Mouse (Mus musculus) urinary bladder, postnatal 36 days (tissue): ENCODE data around the gene Pcbp3.
"Not testable (repeated sequence)": the region's sequence is repeated elsewhere in the genome, so short reads cannot be mapped to it uniquely, and the experiment has no call there.

ENCODE experiments used
- DNase-seq, 2 experiments: peaks; one replicate each; pipeline ENCODE4 v3.0.0; 2022; ENCODE audit warnings: low spot score in 2 of 2, mixed read lengths in 1 of 2

Gene Pcbp3

DNA sequence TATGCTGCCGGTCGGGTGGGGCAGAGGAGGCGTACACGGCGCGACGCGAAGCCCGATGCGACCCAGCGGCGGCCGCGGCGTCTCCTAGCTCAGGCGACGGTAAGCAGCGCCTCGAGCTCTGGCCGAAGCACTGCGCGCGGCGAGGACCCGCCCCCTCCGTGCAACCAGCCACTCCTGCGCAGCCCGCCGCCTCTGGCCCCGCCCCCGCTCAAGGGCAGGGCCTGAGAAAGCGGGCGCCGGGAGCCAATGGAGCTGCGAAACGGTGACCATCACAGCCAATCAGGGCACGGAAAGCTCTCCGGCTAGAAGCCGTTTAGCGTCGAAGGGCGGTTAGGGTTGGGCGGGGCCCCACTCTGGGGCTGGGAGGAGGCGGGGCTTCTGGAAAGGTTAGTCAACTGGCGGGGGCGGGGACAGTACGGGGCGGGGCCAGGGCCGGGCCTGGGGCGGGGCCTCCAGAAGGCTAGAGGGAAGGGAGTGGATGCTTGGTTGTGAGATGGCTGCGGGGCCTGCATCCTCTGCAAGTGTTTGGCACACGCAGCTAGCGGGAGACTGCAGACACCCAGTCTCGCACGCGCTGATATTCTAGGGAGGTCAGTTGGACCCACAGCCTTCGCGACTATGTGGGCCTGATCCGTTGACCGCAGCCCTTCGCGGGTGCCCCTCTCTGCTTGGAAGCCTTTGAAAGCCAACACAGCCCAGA, at the start of gene Pcbp3:
Pcbp3 (minus strand) TSS at position 98 of the 700 bp plus-strand sequence.
- peak; percentile 94 to 97 for DNase-seq

DNA sequence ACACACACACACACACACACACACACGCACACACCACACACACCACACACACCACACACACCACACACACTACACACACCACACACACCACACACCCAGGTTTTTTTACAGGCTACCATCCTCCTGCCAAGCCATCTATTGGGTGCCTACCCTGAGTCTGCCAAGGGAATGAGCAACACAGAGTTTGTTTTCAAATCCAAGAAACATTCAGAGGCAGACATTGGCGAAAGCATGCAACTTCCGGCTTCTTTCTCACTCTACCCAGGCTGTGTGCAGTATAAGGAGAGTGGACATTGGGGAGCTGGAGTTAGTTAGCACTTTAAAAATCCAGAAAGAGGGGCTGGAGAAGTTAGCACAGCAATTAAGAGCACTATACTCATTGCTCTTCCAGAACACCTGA, 47.0 kb upstream of the Pcbp3 start:
- DNase-seq = no peak

DNA sequence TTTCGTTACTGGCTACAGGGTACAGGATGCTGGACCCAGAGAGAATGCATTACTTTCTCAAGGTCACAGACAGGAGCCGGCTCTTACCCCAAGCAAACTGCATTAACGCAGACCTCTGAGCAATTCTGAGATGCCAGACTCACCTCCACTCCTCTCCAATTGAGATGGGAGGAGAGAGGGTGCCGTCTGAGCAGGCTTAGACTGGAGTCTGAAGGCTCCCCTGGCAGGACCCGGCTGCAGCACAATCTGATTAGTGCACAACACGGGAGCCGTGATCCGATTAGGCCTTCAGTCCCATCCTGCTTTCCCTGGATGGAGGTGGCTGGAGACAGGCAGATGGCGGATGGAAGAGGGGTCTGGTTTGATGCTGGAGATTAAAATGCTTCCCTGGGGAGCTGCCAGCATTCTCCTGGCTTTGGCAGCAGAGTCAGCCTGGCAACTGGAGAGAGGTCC, 46.4 kb upstream of the Pcbp3 start:
- DNase-seq = peak in 1 of 2 experiments; percentile 17

DNA sequence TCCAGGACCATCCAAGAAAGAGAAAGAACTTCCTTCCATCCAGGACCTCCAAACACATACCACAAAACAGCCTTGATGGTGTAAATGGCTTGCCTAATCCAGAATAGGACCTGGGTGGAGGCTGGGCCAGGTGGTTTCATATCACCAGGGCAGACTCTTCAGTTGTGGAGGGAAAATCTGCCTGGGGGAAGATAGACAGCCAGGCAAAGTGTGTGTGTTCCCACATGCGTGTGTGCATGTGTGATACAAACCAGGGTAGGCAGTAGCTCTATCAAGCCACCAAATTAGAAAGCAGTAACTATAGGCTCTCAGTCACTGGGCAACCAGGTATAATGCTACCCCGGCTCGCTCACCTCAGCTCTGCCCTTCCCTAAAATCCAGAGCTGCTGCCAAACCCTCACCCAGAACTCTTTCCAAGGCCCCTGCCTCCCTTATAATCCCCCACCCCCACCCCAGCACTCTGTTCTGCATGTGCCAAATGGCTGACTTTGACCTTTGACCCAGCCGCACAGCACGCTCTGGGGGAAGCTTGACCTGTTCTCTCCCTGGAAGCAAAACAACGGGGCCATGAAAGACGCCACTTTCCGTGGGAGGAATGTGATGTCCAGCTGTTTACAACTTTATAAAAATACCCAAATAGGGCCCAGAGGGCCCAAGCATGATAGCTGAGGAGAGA, 45.9 kb upstream of the Pcbp3 start:
- no peak for DNase-seq

DNA sequence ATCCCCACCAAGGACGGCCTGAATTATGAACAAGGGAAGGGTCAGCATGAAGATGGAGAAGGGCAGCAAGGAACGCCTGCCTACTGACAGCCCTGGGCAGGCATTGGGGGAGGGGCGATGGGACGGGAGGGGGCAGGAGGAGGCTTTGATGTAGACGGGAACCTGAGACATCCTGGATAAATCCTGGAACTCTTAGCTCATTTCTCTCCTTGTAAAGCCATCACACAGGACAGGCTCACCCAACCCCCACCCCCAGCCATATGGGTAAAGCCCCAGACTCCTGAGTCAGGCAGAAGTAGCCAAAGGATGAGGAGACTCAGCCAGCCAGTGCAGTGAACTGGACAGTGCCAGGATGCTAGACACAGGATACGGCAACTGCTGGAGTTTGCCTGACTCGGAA, 43.2 kb upstream of the Pcbp3 start:
- no peak for DNase-seq

DNA sequence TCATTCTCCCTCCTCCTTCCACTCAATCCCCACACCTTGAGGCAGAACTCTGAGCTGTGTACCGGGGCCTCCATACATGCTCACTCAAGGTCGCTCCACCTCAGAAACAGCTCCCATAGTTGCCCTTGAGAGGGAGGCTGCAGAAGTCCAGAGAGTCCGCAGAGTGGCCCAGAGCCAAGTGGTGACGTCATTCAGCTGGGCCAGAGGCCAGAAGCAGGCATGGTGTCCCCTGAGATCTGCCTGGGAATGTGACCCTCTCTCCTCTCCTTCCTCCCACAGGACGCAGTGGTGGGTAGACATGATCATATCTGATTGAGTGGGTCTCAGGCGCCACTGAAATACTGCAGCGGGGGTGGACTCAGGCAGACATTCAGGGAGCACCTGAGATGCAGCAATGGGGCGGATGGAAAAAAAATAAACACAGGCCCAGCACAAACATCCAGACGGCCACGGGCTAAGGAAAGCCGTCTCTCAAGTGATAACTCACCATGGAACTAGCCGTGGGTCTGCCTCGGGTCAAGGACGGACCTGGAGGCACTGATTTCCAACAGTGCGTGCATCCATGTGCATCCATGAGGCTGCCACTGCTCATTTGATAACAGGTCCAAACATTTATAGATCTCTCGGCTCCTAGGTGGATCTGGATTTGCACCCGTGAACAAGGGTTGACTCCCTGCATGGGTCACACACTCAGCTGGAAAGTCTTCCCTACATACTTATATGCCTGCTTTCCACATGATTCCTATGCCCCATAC, 36.2 kb upstream of the Pcbp3 start:
- DNase-seq = peak in 1 of 2 experiments; percentile 53

DNA sequence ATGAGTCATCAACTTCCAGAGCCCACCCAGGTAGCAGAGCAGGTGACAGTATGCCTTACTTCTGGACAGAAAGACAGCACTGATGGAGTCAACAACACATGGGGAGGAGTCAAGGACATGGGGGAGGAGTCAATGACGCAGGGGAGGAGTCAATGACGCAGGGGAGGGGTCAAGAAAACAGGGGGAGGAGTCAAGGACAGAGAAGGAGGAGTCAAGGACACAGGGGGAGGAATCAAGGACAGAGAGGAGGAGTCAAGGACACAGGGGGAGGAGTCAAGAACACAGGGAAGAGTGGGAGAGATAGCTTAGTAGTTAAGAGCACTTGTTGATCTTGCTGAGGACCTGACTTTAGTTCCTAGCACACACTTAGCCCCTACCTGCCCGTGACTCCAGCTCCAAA, 30.8 kb upstream of the Pcbp3 start:
- DNase-seq = no peak

DNA sequence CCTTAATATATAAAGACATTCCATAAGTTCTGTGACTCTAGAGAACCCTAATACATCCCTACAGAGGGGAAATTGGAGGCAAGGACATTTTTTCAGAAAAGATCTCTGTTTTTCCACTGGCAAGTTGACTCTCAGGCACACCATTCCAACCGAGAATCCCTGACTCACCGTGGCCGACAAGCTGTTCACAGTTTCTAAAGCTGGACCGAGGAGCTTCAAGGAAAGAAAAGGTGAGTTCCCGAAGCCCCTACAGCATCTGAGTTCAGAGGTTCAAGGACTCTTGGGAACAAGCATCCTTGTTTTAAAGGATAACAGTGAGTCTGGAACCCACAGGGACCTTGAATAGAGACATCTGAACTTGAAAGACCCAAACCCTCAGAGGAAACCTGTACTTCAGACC, 26.9 kb upstream of the Pcbp3 start:
- DNase-seq = no peak

DNA sequence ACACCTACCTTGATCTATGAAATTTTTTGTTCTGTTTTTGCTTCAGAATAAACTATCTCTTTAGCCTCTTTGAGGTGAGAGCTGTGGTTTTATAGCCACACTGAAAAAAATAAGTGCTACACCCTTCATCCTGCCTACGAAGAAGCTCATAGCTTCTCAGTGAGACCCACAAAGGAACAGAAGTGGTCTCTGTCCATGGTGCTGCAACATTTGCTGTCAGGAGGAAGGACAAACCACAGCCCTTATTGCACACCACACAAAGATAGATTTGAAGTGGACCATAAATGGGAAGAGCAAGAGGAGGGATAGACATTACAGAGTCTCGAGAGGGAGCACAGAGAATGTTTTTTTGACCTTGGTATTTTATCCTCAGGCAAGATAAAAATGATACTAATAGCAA, 16.4 kb upstream of the Pcbp3 start:
- no peak for DNase-seq

DNA sequence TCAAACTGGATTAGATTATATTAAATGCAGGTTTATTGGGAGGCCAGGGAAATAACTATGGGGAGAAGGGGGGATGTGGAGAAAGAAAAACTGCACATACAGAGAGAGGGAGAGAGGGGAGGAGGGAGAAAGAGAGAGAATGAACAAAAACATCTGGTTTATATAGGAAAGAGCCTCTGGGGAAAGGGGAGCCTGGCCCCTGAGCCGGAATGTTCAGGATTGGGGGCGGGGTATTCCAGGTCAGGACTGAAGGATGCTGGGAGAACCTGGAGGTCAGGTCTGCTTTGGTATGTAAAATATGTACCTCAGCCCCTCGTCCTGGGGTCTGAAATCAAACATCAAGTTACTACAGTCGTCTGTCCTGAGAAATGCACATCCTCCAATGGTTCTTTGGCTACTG, 15.0 kb upstream of the Pcbp3 start:
- DNase-seq = no peak

DNA sequence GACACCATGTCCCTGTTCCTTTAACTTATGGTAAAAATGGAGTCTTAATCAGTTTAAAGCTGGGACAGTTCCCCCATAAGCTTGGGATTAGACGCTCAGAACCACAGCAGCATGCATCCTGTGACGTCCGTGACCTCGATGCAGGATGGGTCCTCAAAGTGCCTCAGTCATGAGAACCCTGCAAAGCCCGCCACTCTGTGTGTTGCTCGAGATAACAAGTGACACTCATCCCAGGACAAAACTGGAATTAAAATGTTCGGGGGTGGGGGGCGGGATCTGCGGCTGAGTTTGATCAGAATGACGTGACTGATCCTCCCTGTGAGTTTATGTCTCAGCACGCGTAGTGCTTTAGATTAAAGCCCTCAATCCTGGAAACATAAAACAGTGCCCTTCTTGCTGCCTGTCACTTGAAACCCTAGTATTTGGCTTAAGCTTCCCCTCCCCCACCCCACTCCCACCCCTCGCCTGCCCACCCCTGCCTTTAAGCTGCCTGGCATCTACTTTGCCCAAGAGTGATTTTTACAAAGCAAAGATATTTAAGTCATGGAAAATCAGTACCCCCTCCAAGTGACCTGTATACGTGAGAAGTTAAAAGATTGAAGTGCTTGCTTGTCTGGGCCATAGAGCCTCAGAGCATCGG, 12.2 kb upstream of the Pcbp3 start:
- no peak for DNase-seq

DNA sequence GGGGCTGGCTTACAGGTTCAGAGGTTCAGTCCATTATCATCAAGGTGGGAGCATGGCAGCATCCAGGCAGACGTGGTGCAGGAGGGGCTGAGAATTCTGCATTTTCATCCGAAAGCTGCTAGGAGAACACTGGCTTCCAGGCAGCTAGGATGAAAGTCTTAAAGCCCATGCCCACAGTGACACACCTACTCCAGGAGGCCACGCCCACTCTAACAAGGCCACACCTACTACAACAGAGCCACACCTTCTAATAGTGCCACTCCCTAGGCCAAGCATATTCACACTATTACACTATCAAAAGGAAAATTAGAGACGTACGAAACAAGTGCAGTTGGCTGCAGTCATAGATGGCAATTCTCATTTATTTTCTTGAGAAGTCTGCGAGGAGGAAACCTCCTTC, 10.6 kb upstream of the Pcbp3 start:
- not testable (repeated sequence) for DNase-seq

DNA sequence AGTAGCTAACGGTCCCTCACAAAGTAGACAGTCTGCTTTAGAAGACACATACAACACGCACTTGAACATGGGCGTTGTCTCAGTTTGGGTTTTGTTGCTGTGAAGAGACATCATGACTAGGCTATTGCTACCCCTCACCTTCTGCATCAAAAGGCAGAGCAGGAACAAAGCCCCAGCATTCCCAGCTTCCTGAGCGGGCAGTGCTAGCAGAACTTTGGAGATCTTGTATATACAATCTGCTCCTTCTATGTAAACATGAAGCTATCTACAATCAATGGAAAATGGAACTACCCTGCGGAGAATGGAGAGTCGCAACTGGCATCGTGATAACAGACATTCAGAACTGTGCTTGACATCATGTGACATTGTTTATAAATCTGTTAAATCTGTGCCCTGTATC, 9.3 kb upstream of the Pcbp3 start:
- DNase-seq = no peak

DNA sequence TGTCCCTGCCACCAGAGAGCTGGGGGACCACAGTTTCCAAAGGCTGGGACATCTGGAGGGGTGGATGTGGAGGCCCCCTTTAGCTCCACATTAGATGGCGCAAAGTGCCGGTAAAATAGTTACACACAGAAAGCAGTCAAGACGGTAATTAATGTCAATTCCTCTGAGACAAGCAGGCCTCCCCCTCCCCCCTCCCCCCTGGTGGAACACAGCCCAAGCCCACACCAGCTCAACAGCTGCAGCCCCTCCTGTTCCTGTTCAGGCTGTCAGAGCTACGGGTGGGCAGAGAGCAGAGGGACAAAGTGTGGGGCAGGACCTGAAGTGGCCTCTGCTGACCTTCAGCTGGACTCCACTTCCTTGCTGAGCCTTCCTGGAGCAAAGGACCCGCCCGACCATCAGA, 2.7 kb upstream of the Pcbp3 start:
- DNase-seq = no peak

DNA sequence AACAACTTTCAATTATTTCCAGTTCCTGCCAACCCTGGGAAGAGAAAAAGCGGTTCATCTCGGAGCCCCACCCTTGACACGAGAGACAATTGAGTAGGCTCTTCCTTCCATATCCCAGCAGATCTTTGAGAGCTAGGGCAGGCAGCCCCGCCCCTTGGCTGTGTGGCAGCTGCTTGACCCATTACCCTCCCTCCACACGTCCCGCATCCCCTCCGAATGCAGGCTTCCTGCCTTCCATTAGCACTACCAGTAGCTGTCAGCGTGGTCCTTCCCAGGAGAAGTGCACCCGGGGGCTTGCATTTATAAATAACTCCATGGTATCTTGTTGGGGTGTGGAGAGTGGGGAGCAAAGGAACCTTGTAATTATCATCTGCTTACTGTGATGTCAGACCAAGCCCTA, 2.3 kb upstream of the Pcbp3 start:
- DNase-seq = no peak

DNA sequence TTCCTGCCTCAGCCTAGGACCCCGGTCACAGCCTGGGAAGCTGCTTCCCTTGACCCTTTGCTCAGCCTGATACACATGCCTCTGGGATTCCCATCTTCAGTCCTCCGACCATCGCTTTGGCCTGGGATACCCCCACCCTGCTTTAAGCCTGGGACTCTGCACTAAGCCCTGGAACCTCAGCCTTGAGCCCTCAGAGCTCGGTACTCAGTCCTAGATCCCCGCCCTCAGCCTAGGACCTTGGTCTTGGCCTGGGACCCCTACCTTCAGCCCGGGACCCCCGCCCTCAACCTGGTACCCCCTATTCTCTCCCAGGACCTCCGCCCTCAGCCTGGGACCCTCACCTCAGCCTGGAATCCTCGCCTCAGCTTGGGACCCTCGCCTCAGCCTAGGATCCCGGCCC, 531 bp downstream of the Pcbp3 start:
- DNase-seq = no peak

DNA sequence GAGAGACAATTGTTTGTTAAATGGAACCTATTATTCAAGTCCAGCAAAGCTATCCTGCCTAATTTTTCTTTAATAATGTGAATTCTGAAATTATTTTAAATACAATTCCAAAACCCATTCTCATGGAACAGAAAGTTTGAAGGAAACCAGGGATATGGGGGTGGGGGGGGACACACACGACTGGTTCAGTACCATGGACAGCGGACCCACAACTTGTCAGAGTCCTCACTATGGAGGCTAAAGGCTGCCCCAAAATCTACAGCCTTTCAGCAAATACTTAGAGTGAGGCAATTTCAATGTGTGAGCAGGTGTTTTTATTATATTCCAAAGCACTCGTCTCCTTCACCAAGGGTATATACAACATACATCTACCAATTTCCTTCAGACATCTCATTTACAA, 3.5 kb downstream of the Pcbp3 start:
- no peak for DNase-seq

DNA sequence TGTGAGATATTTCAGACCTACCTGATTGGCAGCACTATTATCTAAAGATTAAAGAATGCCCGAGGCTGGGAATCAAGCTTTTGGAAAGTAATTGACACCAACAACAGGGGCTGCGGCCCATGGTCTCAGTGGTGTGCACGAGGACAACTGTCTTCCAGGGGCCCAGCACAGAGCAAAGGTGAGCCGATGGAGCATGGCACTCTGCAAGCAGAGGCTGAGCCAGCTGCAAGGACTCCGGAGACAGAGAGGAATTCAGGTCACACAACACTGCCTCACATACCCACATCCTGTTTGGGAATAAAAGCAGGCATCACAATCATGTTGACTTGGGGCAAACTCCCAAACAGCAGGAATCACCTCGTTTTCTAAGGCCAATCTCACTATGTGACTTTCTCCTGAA, 5.5 kb downstream of the Pcbp3 start:
- DNase-seq = no peak

DNA sequence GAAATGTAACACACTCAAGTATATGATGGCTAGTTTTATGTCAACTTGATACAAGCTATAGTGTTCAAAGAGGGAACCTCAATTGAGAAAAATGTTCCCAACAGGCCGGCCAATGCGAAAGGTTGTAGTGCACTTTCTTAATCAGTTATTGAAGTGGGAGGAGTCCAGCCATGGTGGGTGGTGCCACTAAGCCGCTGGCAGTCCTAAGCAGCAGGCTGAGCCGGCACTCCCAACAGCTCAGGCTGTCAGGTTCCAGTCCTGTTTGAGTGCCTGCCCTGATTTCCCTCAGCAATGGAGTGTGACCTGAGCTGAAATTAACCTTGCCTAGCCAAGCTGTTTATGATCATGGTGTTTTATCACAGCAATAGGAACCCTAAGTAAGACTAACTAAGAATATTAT, 20.6 kb downstream of the Pcbp3 start:
- DNase-seq = no peak

DNA sequence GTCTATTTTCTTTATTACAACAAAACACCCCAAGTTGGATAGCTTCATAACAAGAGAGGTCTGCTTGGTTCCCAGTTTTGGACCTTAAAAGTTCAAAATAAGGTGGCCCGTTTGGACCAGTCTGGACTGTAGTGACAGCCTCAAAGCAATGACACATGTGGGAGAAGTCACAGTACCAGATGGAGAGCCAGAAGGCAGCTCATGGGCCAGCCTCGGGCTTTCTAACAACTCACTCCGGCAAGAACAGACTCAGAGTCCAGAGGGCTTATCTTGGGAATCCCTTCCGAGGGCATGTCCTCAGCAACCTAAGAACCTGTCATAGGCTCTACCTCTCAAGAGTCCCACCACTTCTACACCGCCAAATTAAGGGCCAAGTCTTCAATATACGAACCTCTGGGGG, 24.9 kb downstream of the Pcbp3 start:
- DNase-seq = no peak

DNA sequence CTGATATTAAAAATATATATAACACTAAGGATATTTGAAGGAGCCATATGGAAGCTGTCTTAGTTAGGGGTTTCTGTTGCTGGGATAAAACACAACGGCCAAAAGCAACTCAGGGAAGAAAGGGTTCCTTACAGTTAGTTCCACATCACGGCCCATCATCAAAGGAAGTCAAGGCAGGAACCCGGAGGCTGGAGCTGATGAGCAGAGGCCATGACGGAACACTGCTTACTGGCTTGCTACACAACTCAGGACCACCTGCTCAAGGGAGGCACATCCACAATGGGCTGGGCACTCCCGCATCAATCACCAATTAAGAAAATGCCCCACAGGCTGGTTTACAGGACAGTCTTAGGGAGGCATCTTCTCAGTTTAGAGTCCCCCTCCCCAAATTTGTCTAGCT, 26.9 kb downstream of the Pcbp3 start:
- no peak for DNase-seq

DNA sequence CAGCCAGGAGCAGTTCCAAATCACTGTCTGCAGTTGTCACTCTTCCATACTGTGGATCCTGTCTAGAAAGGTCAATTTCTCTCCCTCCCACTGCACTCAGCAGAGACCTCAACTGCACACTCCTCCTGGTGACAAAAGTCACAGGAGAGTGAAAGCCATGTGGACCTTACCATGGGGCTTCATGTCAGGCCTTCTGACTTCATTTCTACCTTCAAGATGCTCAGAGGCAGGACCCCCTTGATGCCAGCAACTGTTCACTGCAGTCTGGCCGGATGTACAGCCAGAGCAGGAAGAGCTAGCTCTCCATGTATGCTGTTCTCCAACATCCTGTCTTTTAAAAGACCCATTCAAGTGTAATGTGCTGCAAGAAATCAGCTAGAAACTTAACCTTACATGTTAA, 29.9 kb downstream of the Pcbp3 start:
- no peak for DNase-seq
